Mouse (Mus musculus): ENCODE results near the gene Mms19. TPM values are rescaled to one million over a fixed set of nuclear protein-coding genes. Genes with fewer than 3 reads are reported as not detected.
A peak's percentile ranks its signal among the peaks of the same experiment; 100 is the strongest.

The Mms19 gene
- total RNA-seq, 1 experiment from 2014 or later: 34.9 TPM

GRCm38 (mm10) chr19:41999688-42000283, 18.8 kb upstream of the Mms19 start:
- no peak for ATAC-seq (replicated peaks; ENCODE audit: low read depth, poor library complexity, severe bottlenecking)

- no peak for ATAC-seq (replicated peaks; ENCODE audit: low read depth, poor library complexity, severe bottlenecking)
Measured at GRCm38 (mm10) chr19:41998770-41999548, 18.0 kb upstream of the Mms19 start.

GRCm38 (mm10) chr19:41997090-41997489, 16.1 kb upstream of the Mms19 start:
- no peak for ATAC-seq (replicated peaks; ENCODE audit: low read depth, poor library complexity, severe bottlenecking)

- ATAC-seq (replicated peaks; ENCODE audit: low read depth, poor library complexity, severe bottlenecking): no peak
Measured at GRCm38 (mm10) chr19:41995483-41995882, 14.5 kb upstream of the Mms19 start.

GRCm38 (mm10) chr19:41994023-41994422, 13.1 kb upstream of the Mms19 start:
- no peak for ATAC-seq (replicated peaks; ENCODE audit: low read depth, poor library complexity, severe bottlenecking)

- no peak for ATAC-seq (replicated peaks; ENCODE audit: low read depth, poor library complexity, severe bottlenecking)
Measured at GRCm38 (mm10) chr19:41993484-41993883, 12.5 kb upstream of the Mms19 start.

- 0 out of 2 replicates have a peak, but pooled peaks have one; percentile 34 for ATAC-seq (replicated peaks; ENCODE audit: low read depth, poor library complexity, severe bottlenecking)
Measured at GRCm38 (mm10) chr19:41992971-41993370, 12.0 kb upstream of the Mms19 start.

GRCm38 (mm10) chr19:41991926-41992477, 11.0 kb upstream of the Mms19 start:
- ATAC-seq (replicated peaks; ENCODE audit: low read depth, poor library complexity, severe bottlenecking): no peak; the same call in 1 of the 2 replicates

GRCm38 (mm10) chr19:41989810-41990209, 8.9 kb upstream of the Mms19 start:
- peak; percentile 52 for ATAC-seq (replicated peaks; ENCODE audit: low read depth, poor library complexity, severe bottlenecking)

- ATAC-seq (replicated peaks; ENCODE audit: low read depth, poor library complexity, severe bottlenecking): no peak
Measured at GRCm38 (mm10) chr19:41987206-41987605, 6.2 kb upstream of the Mms19 start.

- no peak for ATAC-seq (replicated peaks; ENCODE audit: low read depth, poor library complexity, severe bottlenecking)
Measured at GRCm38 (mm10) chr19:41985994-41986393, 5.0 kb upstream of the Mms19 start.

GRCm38 (mm10) chr19:41982791-41983150, 1.8 kb upstream of the Mms19 start:
- ATAC-seq (replicated peaks; ENCODE audit: low read depth, poor library complexity, severe bottlenecking): no peak

GRCm38 (mm10) chr19:41981931-41982790, 1.2 kb upstream of the Mms19 start:
- ATAC-seq (replicated peaks; ENCODE audit: low read depth, poor library complexity, severe bottlenecking): no peak

GRCm38 (mm10) chr19:41981595-41981927, 604 bp upstream of the Mms19 start, which contains the start of gene Ubtd1:
Ubtd1 (plus strand) TSS chr19:41981763.
- no peak for ATAC-seq (replicated peaks; ENCODE audit: low read depth, poor library complexity, severe bottlenecking)

- ATAC-seq (replicated peaks; ENCODE audit: low read depth, poor library complexity, severe bottlenecking): peak; percentile 17
Measured at GRCm38 (mm10) chr19:41980422-41980818, 537 bp downstream of the Mms19 start.

- ATAC-seq (replicated peaks; ENCODE audit: low read depth, poor library complexity, severe bottlenecking): no peak
Measured at GRCm38 (mm10) chr19:41973891-41974794, 6.8 kb downstream of the Mms19 start.

GRCm38 (mm10) chr19:41969618-41970017, 11.3 kb downstream of the Mms19 start:
- no peak for ATAC-seq (replicated peaks; ENCODE audit: low read depth, poor library complexity, severe bottlenecking)

- ATAC-seq (replicated peaks; ENCODE audit: low read depth, poor library complexity, severe bottlenecking): no peak
Measured at GRCm38 (mm10) chr19:41953574-41953973, 27.4 kb downstream of the Mms19 start.

GRCm38 (mm10) chr19:41952287-41952686, 28.7 kb downstream of the Mms19 start:
- ATAC-seq (replicated peaks; ENCODE audit: low read depth, poor library complexity, severe bottlenecking): peak; percentile 65; the same call in 1 of the 2 replicates
